Mouse (Mus musculus) kidney, postnatal 14 days (tissue): Measurements from ENCODE around the gene Gm2163.
"Not testable (repeated sequence)": the region's sequence is repeated elsewhere in the genome, so short reads cannot be mapped to it uniquely, and the experiment has no call there.

Source experiments
- DNase-seq: peaks from one replicate; pipeline ENCODE4 v3.0.0; 2022; ENCODE audit warnings: mixed read lengths

Gene Gm2163

GRCm38 (mm10) chr4:42466452-42466851 lies at the start of gene Gm2163:
TSS of gene Gm2163 (plus strand) at chr4:42466752.
- not testable (repeated sequence) for DNase-seq

GRCm38 (mm10) chr4:42439078-42439477 lies 27.5 kb upstream of the Gm2163 start, which contains the start of gene Gm21586:
TSS of gene Gm21586 (plus strand) at chr4:42439378.
- not testable (repeated sequence) for DNase-seq

- not testable (repeated sequence) for DNase-seq
These were observed 61.5 kb downstream of the Gm2163 start, which contains the start of gene Fam205a2 for GRCm38 (mm10) chr4:42528075-42528474. TSS of gene Fam205a2 (minus strand) at chr4:42528175.

- not testable (repeated sequence) for DNase-seq
These were observed 145.3 kb downstream of the Gm2163 start, which contains the start of gene Gm10591 for GRCm38 (mm10) chr4:42611895-42612294. TSS of gene Gm10591 (plus strand) at chr4:42612195.

GRCm38 (mm10) chr4:42629419-42629818 lies 162.9 kb downstream of the Gm2163 start, which contains the start of gene Gm2564:
TSS of gene Gm2564 (plus strand) at chr4:42629719.
- not testable (repeated sequence) for DNase-seq
